Comparison of ENCODE assay signal across 7 mouse cellular contexts in genomic region chr5:114825978-114826691, GRCm38 (mm10). TPM values are rescaled to one million over a fixed set of nuclear protein-coding genes. Genes with fewer than 3 reads are reported as not detected.
DNase-seq lines count a peak whose midpoint lies in the region; ATAC-seq and TF ChIP-seq lines count a peak whose summit lies in the region.

No protein-coding gene starts in this region.

- peak overlapping the region; percentile 40 for H3K9ac ChIP-seq in hindbrain, embryonic 14.5 days
- 0 out of 2 replicates have a peak overlapping the region, but pooled peaks have one; percentile 43 for H3K9ac ChIP-seq in liver, adult 2 months (ENCODE audit: low read depth, low read length)
- H3K9ac ChIP-seq in midbrain, postnatal 0 days (replicated peaks; ENCODE audit: low read length, poor library complexity, severe bottlenecking) = peak overlapping the region; percentile 50; the same call in 1 of the 2 replicates

- H3K79me2 ChIP-seq in liver, adult 2 months (ENCODE audit: control insufficient read depth, insufficient read depth, low read length) = no peaks in the 10 kb centered on the region

- peak; percentile 17; the same call in 1 of the 2 replicates for TF ChIP-seq CTCF in brain, embryonic 14.5 days (IDR thresholded peaks at IDR 0.05; ENCODE audit: borderline replicate concordance, extremely low read depth, insufficient read depth, insufficient read length)
- TF ChIP-seq CTCF in embryonic fibroblast, embryonic 13.5 days (IDR thresholded peaks at IDR 0.05; ENCODE audit: borderline replicate concordance, insufficient read depth, low read length) = no peak
- peak; percentile 44 for TF ChIP-seq CTCF in liver, adult 2 months (IDR thresholded peaks at IDR 0.05; ENCODE audit: low read depth, low read length)
- peak; percentile 48 for TF ChIP-seq CTCF in midbrain, postnatal 0 days (IDR thresholded peaks at IDR 0.05)

- WGBS in hindbrain, embryonic 14.5 days = 10% methylated on average over 27 of the region's 27 CpGs
- WGBS in liver, adult 2 months = 2% methylated on average over 27 of the region's 27 CpGs
- WGBS in midbrain, postnatal 0 days = 9% methylated on average over 27 of the region's 27 CpGs

- no peaks in the 10 kb centered on the region for H3K4me1 ChIP-seq in embryonic fibroblast, embryonic 13.5 days (ENCODE audit: control insufficient read depth, insufficient read depth, low read length)
- H3K4me1 ChIP-seq in hindbrain, embryonic 14.5 days (replicated peaks; ENCODE audit: control insufficient read depth, insufficient read depth, low read length) = peaks cover 4% of the 10 kb centered on the region; the same call in 1 of the 2 replicates
- H3K4me1 ChIP-seq in liver, adult 2 months (ENCODE audit: control insufficient read depth, insufficient read depth, low read length) = no peaks in the 10 kb centered on the region; the same call in 1 of the 2 replicates
- no peaks in the 10 kb centered on the region for H3K4me1 ChIP-seq in midbrain, postnatal 0 days (ENCODE audit: insufficient read depth, low read length)

- no peak overlapping the region for H3K27ac ChIP-seq in embryonic fibroblast, embryonic 13.5 days (ENCODE audit: insufficient read depth, low read length)
- H3K27ac ChIP-seq in hindbrain, embryonic 14.5 days = peak overlapping the region; percentile 63
- H3K27ac ChIP-seq in liver, adult 2 months (replicated peaks; ENCODE audit: insufficient read depth, low read depth, low read length) = no peak overlapping the region
- peak overlapping the region; percentile 58 for H3K27ac ChIP-seq in midbrain, postnatal 0 days (ENCODE audit: low read depth, low read length)

- H3K4me3 ChIP-seq in embryonic fibroblast, embryonic 13.5 days (ENCODE audit: insufficient read depth, low read length) = peak overlapping the region; percentile 17
- H3K4me3 ChIP-seq in hindbrain, embryonic 14.5 days (replicated peaks; ENCODE audit: low read length) = peak overlapping the region; percentile 28
- H3K4me3 ChIP-seq in liver, adult 2 months (ENCODE audit: insufficient read depth, low read depth, low read length) = peak overlapping the region; percentile 66
- peak overlapping the region; percentile 28 for H3K4me3 ChIP-seq in midbrain, postnatal 0 days (ENCODE audit: low read depth, low read length)

- H3K4me2 ChIP-seq in hindbrain, embryonic 14.5 days (replicated peaks) = peak overlapping the region; percentile 61
- H3K4me2 ChIP-seq in midbrain, postnatal 0 days (ENCODE audit: low read depth, low read length, poor library complexity, severe bottlenecking) = peak overlapping the region; percentile 59

- no peaks in the 10 kb centered on the region for H3K9me3 ChIP-seq in hindbrain, embryonic 14.5 days (ENCODE audit: control insufficient read depth, low read length)
- H3K9me3 ChIP-seq in midbrain, postnatal 0 days (ENCODE audit: low read length) = no peaks in the 10 kb centered on the region

- peaks cover 3% of the 10 kb centered on the region; the same call in 1 of the 2 replicates for H3K27me3 ChIP-seq in hindbrain, embryonic 14.5 days (ENCODE audit: control insufficient read depth, insufficient read depth, low read length)
- no peaks in the 10 kb centered on the region for H3K27me3 ChIP-seq in liver, adult 2 months (ENCODE audit: control insufficient read depth, insufficient read depth, low read length)
- no peaks in the 10 kb centered on the region for H3K27me3 ChIP-seq in midbrain, postnatal 0 days (ENCODE audit: insufficient read depth, low read length)

- peak; percentile 71 for DNase-seq in MN1 (ENCODE audit: low spot score)
- peak; percentile 95 for DNase-seq in brain, embryonic 14.5 days (ENCODE audit: low read depth)
- peak; percentile 81 for DNase-seq in hindbrain, embryonic 14.5 days (ENCODE audit: low spot score)
- DNase-seq in liver, adult 2 months (ENCODE audit: extremely low read depth, low read depth, low spot score) = peak; percentile 77
- peak; percentile 89 for DNase-seq in midbrain, postnatal 0 days (ENCODE audit: low spot score)
- peak; percentile 88 for DNase-seq in testis, postnatal 10 days (ENCODE audit: low spot score)

- peak; percentile 22; the same call in 1 of the 2 replicates for TF ChIP-seq POLR2A in brain, embryonic 14.5 days (IDR thresholded peaks at IDR 0.05; ENCODE audit: borderline replicate concordance, extremely low read depth, insufficient read depth, insufficient read length, poor library complexity, severe bottlenecking)
- TF ChIP-seq POLR2A in embryonic fibroblast, embryonic 13.5 days (IDR thresholded peaks at IDR 0.05; ENCODE audit: low read depth, low read length) = peak; percentile 50; the same call in 1 of the 2 replicates
- TF ChIP-seq POLR2A in liver, adult 2 months (IDR thresholded peaks at IDR 0.05; ENCODE audit: extremely low read depth, insufficient read depth, low read length) = no peak

- ATAC-seq in hindbrain, embryonic 14.5 days (ENCODE audit: low FRiP score) = peak; percentile 76
- peak; percentile 82 for ATAC-seq in midbrain, postnatal 0 days (ENCODE audit: low FRiP score)

- H3K36me3 ChIP-seq in hindbrain, embryonic 14.5 days (replicated peaks; ENCODE audit: control insufficient read depth, insufficient read depth) = no peaks in the 10 kb centered on the region
- no peaks in the 10 kb centered on the region for H3K36me3 ChIP-seq in liver, adult 2 months (ENCODE audit: control insufficient read depth, insufficient read depth, low read length)
- H3K36me3 ChIP-seq in midbrain, postnatal 0 days (ENCODE audit: insufficient read depth, low read length) = no peaks in the 10 kb centered on the region

RNA-seq across cellular contexts. Expression of gene 1500011B03Rik, which starts 2.9 kb away (rescaled TPM):
- 204 and 243 TPM in 2 replicates for polyA plus RNA-seq in brain, embryonic 14.5 days (2012; rRNA removed)
- 24.2 and 31.2 TPM in 2 replicates for polyA plus RNA-seq in embryonic fibroblast, embryonic 13.5 days (2011; ENCODE audit: insufficient read length, low read depth, missing spikeins)
- 290 and 308 TPM in 2 replicates for polyA plus RNA-seq in hindbrain, embryonic 14.5 days (2014; fragmentation: Nextera tagmentation; extraction: Ambion mirVana)
- 2.0 and 2.1 TPM in 2 replicates for total RNA-seq in liver, adult 2 months (2014; rRNA removed)
- 4.2 and 7.2 TPM in 2 replicates for polyA plus RNA-seq in liver, adult 2 months (2012; rRNA removed)
- 299 and 345 TPM in 2 replicates for total RNA-seq in midbrain, postnatal 0 days (2014; rRNA removed)
- 372 and 393 TPM in 2 replicates for polyA plus RNA-seq in midbrain, postnatal 0 days (2015; fragmentation: Nextera tagmentation; extraction: Ambion mirVana)

RNA-seq across cellular contexts. Expression of gene 4930519G04Rik, which starts 27.3 kb away (rescaled TPM):
- not detected in 2 replicates for polyA plus RNA-seq in brain, embryonic 14.5 days (2012; rRNA removed)
- not detected in 2 replicates for polyA plus RNA-seq in embryonic fibroblast, embryonic 13.5 days (2011; ENCODE audit: insufficient read length, low read depth, missing spikeins)
- polyA plus RNA-seq in hindbrain, embryonic 14.5 days (2014; fragmentation: Nextera tagmentation; extraction: Ambion mirVana) = not detected in 2 replicates
- not detected in 2 replicates for total RNA-seq in liver, adult 2 months (2014; rRNA removed)
- not detected in 2 replicates for polyA plus RNA-seq in liver, adult 2 months (2012; rRNA removed)
- not detected in 2 replicates for total RNA-seq in midbrain, postnatal 0 days (2014; rRNA removed)
- not detected in 2 replicates for polyA plus RNA-seq in midbrain, postnatal 0 days (2015; fragmentation: Nextera tagmentation; extraction: Ambion mirVana)

RNA-seq across cellular contexts. Expression of gene Gm9936, which starts 32.3 kb away (rescaled TPM):
- 1.9 and 2.6 TPM in 2 replicates for polyA plus RNA-seq in brain, embryonic 14.5 days (2012; rRNA removed)
- 0.23 TPM in 1 of 2 replicates, not detected in the other for polyA plus RNA-seq in embryonic fibroblast, embryonic 13.5 days (2011; ENCODE audit: insufficient read length, low read depth, missing spikeins)
- 2.6 and 3.0 TPM in 2 replicates for polyA plus RNA-seq in hindbrain, embryonic 14.5 days (2014; fragmentation: Nextera tagmentation; extraction: Ambion mirVana)
- not detected in 2 replicates for total RNA-seq in liver, adult 2 months (2014; rRNA removed)
- not detected in 2 replicates for polyA plus RNA-seq in liver, adult 2 months (2012; rRNA removed)
- total RNA-seq in midbrain, postnatal 0 days (2014; rRNA removed) = 5.8 and 6.7 TPM in 2 replicates
- polyA plus RNA-seq in midbrain, postnatal 0 days (2015; fragmentation: Nextera tagmentation; extraction: Ambion mirVana) = 3.1 and 3.3 TPM in 2 replicates

RNA-seq across cellular contexts. Expression of gene Git2, which starts 50.8 kb away (rescaled TPM):
- polyA plus RNA-seq in brain, embryonic 14.5 days (2012; rRNA removed) = 48.6 and 57.5 TPM in 2 replicates
- polyA plus RNA-seq in embryonic fibroblast, embryonic 13.5 days (2011; ENCODE audit: insufficient read length, low read depth, missing spikeins) = 50.0 and 58.0 TPM in 2 replicates
- polyA plus RNA-seq in hindbrain, embryonic 14.5 days (2014; fragmentation: Nextera tagmentation; extraction: Ambion mirVana) = 44.3 and 45.1 TPM in 2 replicates
- 11.0 and 13.2 TPM in 2 replicates for total RNA-seq in liver, adult 2 months (2014; rRNA removed)
- polyA plus RNA-seq in liver, adult 2 months (2012; rRNA removed) = 11.1 and 11.8 TPM in 2 replicates
- 41.8 and 45.1 TPM in 2 replicates for total RNA-seq in midbrain, postnatal 0 days (2014; rRNA removed)
- polyA plus RNA-seq in midbrain, postnatal 0 days (2015; fragmentation: Nextera tagmentation; extraction: Ambion mirVana) = 25.5 and 33.8 TPM in 2 replicates

RNA-seq across cellular contexts. Expression of gene Ankrd13a, which starts 51.7 kb away (rescaled TPM):
- polyA plus RNA-seq in brain, embryonic 14.5 days (2012; rRNA removed) = 51.3 and 58.6 TPM in 2 replicates
- 85.8 and 104 TPM in 2 replicates for polyA plus RNA-seq in embryonic fibroblast, embryonic 13.5 days (2011; ENCODE audit: insufficient read length, low read depth, missing spikeins)
- 45.5 and 48.9 TPM in 2 replicates for polyA plus RNA-seq in hindbrain, embryonic 14.5 days (2014; fragmentation: Nextera tagmentation; extraction: Ambion mirVana)
- total RNA-seq in liver, adult 2 months (2014; rRNA removed) = 11.4 and 14.7 TPM in 2 replicates
- polyA plus RNA-seq in liver, adult 2 months (2012; rRNA removed) = 15.9 and 19.1 TPM in 2 replicates
- total RNA-seq in midbrain, postnatal 0 days (2014; rRNA removed) = 39.3 and 47.3 TPM in 2 replicates
- polyA plus RNA-seq in midbrain, postnatal 0 days (2015; fragmentation: Nextera tagmentation; extraction: Ambion mirVana) = 22.4 and 24.9 TPM in 2 replicates

Comparison
In these comparisons a context has a peak if more than half of its experiments do, and no peak if none do; other contexts are left out.
1. H3K27ac ChIP-seq: peak in hindbrain, embryonic 14.5 days (single experiment) and midbrain, postnatal 0 days (single experiment); none in embryonic fibroblast, embryonic 13.5 days (single experiment) and liver, adult 2 months (single experiment).
2. Peak in every context shown above with its lines, with median percentiles within 50 percentile points of each other: DNase-seq, H3K4me3 ChIP-seq and H3K9ac ChIP-seq.